Mouse (Mus musculus) midbrain, embryonic 13.5 days (tissue): ENCODE measurements around the gene Cnot6. TPM values are rescaled to one million over a fixed set of nuclear protein-coding genes. Genes with fewer than 3 reads are reported as not detected.

ENCODE experiments used
- polyA plus RNA-seq: library from polyadenylated mRNA; unstranded; fragments of >200 nt; fragmentation: Nextera tagmentation; extraction: Ambion mirVana; gene quantifications from 2 replicates; pipeline ENCODE4 v1.2.1, GENCODE M21; 2015

Cnot6 gene
- polyA plus RNA-seq, 1 experiment from 2014 or later = 65.8 TPM

Other genes starting within 250 kb of the Cnot6 start
- gene Olfr1386, start 247.7 kb downstream of the Cnot6 start, polyA plus RNA-seq = not detected in 2 replicates
- gene Olfr1385, start 223.7 kb downstream of the Cnot6 start, polyA plus RNA-seq = not detected in 2 replicates
- gene Olfr1384, start 206.0 kb downstream of the Cnot6 start, polyA plus RNA-seq = not detected in 2 replicates
- gene Olfr1383, start 193.1 kb downstream of the Cnot6 start, polyA plus RNA-seq = not detected in 2 replicates
- not detected in 2 replicates for gene Olfr1382, start 184.5 kb downstream of the Cnot6 start, polyA plus RNA-seq
- gene Olfr1381, start 169.3 kb downstream of the Cnot6 start, polyA plus RNA-seq = not detected in 2 replicates
- not detected in 2 replicates for gene Olfr1380, start 155.8 kb downstream of the Cnot6 start, polyA plus RNA-seq
- gene Flt4, start 103.5 kb downstream of the Cnot6 start, polyA plus RNA-seq = 1.2 and 1.8 TPM in 2 replicates
- not detected in 2 replicates for gene Scgb3a1, start 49.1 kb downstream of the Cnot6 start, polyA plus RNA-seq
- gene Gfpt2, start 81.5 kb upstream of the Cnot6 start, polyA plus RNA-seq = 3.9 and 4.6 TPM in 2 replicates
- gene Mapk9, start 134.0 kb upstream of the Cnot6 start, polyA plus RNA-seq = 43.5 and 49.1 TPM in 2 replicates
- 8.2 and 9.5 TPM in 2 replicates for gene Rasgef1c, start 189.1 kb upstream of the Cnot6 start, polyA plus RNA-seq